In genomic region chr5:110652719-110653648, GRCm38 (mm10) we compare ENCODE assay signal across 8 mouse cellular contexts. TPM values are rescaled to one million over a fixed set of nuclear protein-coding genes. Genes with fewer than 3 reads are reported as not detected.
DNase-seq lines count a peak whose midpoint lies in the region; ATAC-seq lines count a peak whose summit lies in the region.

TSS of gene Noc4l (minus strand) at chr5:110653417.
TSS of gene Ddx51 (plus strand) at chr5:110653451.

- WGBS in heart, embryonic 13.5 days, result under 1% methylated on average over 91 of the region's 91 CpGs
- under 1% methylated on average over 91 of the region's 91 CpGs for whole genome bisulfite sequencing in liver, embryonic 12.5 days (ENCODE audit: insufficient replicate concordance)
- WGBS in stomach, embryonic 15.5 days, result under 1% methylated on average over 91 of the region's 91 CpGs

- peak within 1 kb of the TSS; percentile 95 for H3K4me3 ChIP-seq in brown adipose tissue, adult 24 weeks (ENCODE audit: insufficient read depth, low read depth, low read length)
- peak within 1 kb of the TSS; percentile 98 for H3K4me3 ChIP-seq in heart, embryonic 13.5 days
- H3K4me3 ChIP-seq in liver, embryonic 12.5 days, result peak within 1 kb of the TSS; percentile 85
- H3K4me3 ChIP-seq in stomach, embryonic 15.5 days (replicated peaks), result peak within 1 kb of the TSS; percentile 86

- no peaks in the 10 kb centered on the region for H3K4me1 ChIP-seq in brown adipose tissue, adult 24 weeks (ENCODE audit: control insufficient read depth, insufficient read depth, insufficient read length, low read length)
- H3K4me1 ChIP-seq in heart, embryonic 13.5 days, result peaks cover 20% of the 10 kb centered on the region
- peaks cover 34% of the 10 kb centered on the region for H3K4me1 ChIP-seq in liver, embryonic 12.5 days
- peaks cover 12% of the 10 kb centered on the region for H3K4me1 ChIP-seq in stomach, embryonic 15.5 days

- no peak within 1 kb of the TSS for H3K27ac ChIP-seq in brown adipose tissue, adult 24 weeks (replicated peaks; ENCODE audit: low read depth, low read length)
- peak within 1 kb of the TSS; percentile 28 for H3K27ac ChIP-seq in heart, embryonic 13.5 days (replicated peaks)
- H3K27ac ChIP-seq in liver, embryonic 12.5 days, result peak within 1 kb of the TSS; percentile 74
- H3K27ac ChIP-seq in stomach, embryonic 15.5 days, result 0 out of 2 replicates have a peak within 1 kb of the TSS, but pooled peaks have one; percentile 44

- H3K4me2 ChIP-seq in heart, embryonic 13.5 days, result peak within 1 kb of the TSS; percentile 99
- H3K4me2 ChIP-seq in liver, embryonic 12.5 days, result peak within 1 kb of the TSS; percentile 93
- H3K4me2 ChIP-seq in stomach, embryonic 15.5 days, result peak within 1 kb of the TSS; percentile 81

- peak; percentile 60 for ATAC-seq in heart, embryonic 13.5 days (ENCODE audit: extremely low read depth, insufficient number of reproducible peaks, low FRiP score, low TSS enrichment)
- ATAC-seq in liver, embryonic 12.5 days, result peak; percentile 82
- peak; percentile 86 for ATAC-seq in stomach, embryonic 15.5 days (ENCODE audit: insufficient read depth, low FRiP score, low read depth)

- peak within 1 kb of the TSS; percentile 94 for H3K9ac ChIP-seq in heart, embryonic 13.5 days
- H3K9ac ChIP-seq in liver, embryonic 12.5 days, result peak within 1 kb of the TSS; percentile 88
- peak within 1 kb of the TSS; percentile 98 for H3K9ac ChIP-seq in stomach, embryonic 15.5 days

- peaks cover 75% of the 10 kb centered on the region for H3K36me3 ChIP-seq in heart, embryonic 13.5 days
- peaks cover 77% of the 10 kb centered on the region for H3K36me3 ChIP-seq in liver, embryonic 12.5 days
- H3K36me3 ChIP-seq in stomach, embryonic 15.5 days, result peaks cover 49% of the 10 kb centered on the region

- peak; percentile 98 for DNase-seq in CD4-positive, CD25-positive, alpha-beta regulatory T cell, adult 2 months (ENCODE audit: low read depth, low spot score)
- DNase-seq in fat pad, adult 2 months (ENCODE audit: extremely low read depth, low read depth, low spot score), result peak; percentile 11
- peak; percentile 99 for DNase-seq in kidney, postnatal 10 days
- peak; percentile 85 to 92 for DNase-seq in natural killer cell, adult 2 months (ENCODE audit: low spot score in 2 of 2)

- no peaks in the 10 kb centered on the region for H3K9me3 ChIP-seq in heart, embryonic 13.5 days
- H3K9me3 ChIP-seq in liver, embryonic 12.5 days (replicated peaks), result no peaks in the 10 kb centered on the region
- no peaks in the 10 kb centered on the region for H3K9me3 ChIP-seq in stomach, embryonic 15.5 days

- H3K27me3 ChIP-seq in heart, embryonic 13.5 days (replicated peaks), result no peaks in the 10 kb centered on the region
- H3K27me3 ChIP-seq in liver, embryonic 12.5 days (replicated peaks), result no peaks in the 10 kb centered on the region
- H3K27me3 ChIP-seq in stomach, embryonic 15.5 days (replicated peaks), result no peaks in the 10 kb centered on the region

RNA-seq across cellular contexts. Expression of gene Noc4l, which starts in this region (rescaled TPM):
- 9.0 and 11.1 TPM in 2 replicates for polyA plus RNA-seq in brown adipose tissue, adult 24 weeks (2012; ENCODE audit: insufficient read depth, insufficient read length, missing spikeins)
- 32.3 and 33.7 TPM in 2 replicates for polyA plus RNA-seq in heart, embryonic 13.5 days (2015; fragmentation: Nextera tagmentation; extraction: Ambion mirVana)
- 88.5 and 92.4 TPM in 2 replicates for polyA plus RNA-seq in liver, embryonic 12.5 days (2016; fragmentation: Nextera tagmentation; extraction: Ambion mirVana)
- polyA plus RNA-seq in stomach, embryonic 15.5 days (2015; fragmentation: Nextera tagmentation; extraction: Ambion mirVana), result 44.8 and 50.6 TPM in 2 replicates

RNA-seq across cellular contexts. Expression of gene Ddx51, which starts in this region (rescaled TPM):
- polyA plus RNA-seq in brown adipose tissue, adult 24 weeks (2012; ENCODE audit: insufficient read depth, insufficient read length, missing spikeins), result 3.6 and 3.8 TPM in 2 replicates
- 11.3 and 13.9 TPM in 2 replicates for polyA plus RNA-seq in heart, embryonic 13.5 days (2015; fragmentation: Nextera tagmentation; extraction: Ambion mirVana)
- polyA plus RNA-seq in liver, embryonic 12.5 days (2016; fragmentation: Nextera tagmentation; extraction: Ambion mirVana), result 30.2 and 36.3 TPM in 2 replicates
- 22.1 and 24.2 TPM in 2 replicates for polyA plus RNA-seq in stomach, embryonic 15.5 days (2015; fragmentation: Nextera tagmentation; extraction: Ambion mirVana)

Comparison
In these comparisons a context has a peak if more than half of its experiments do, and no peak if none do; other contexts are left out.
1. DNase-seq: peak in every context shown above with its lines; median percentile 99 in kidney, postnatal 10 days; 98 in CD4-positive, CD25-positive, alpha-beta regulatory T cell, adult 2 months; 88 in natural killer cell, adult 2 months; 11 in fat pad, adult 2 months.